Mouse (Mus musculus) 416B (cell line): ENCODE results near the gene Ebf3.

Experiments used
- DNase-seq: peaks from one replicate; pipeline ENCODE4 v3.0.0; 2011; ENCODE audit warnings: low read depth

Gene Ebf3

DNA sequence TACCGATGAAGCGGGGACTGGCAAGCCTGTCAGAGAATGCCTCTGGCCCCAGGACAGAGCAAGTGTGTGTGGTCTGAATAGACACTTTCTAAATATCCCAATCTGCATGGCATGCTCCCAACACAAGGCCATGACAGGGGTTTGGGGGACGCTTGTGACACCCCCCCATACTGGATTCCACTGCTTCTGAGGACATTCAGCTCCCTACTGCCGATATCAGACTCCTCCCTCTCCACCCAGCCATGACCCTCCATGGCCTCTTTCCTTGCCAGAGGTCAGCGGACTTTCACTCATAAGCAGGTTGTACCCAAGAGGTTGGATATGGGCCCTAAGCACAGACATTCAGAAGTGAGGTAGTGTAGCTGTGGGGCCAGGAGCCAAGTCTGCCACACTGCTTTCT is 36.5 kb downstream of the Ebf3 start:
- no peak for DNase-seq

DNA sequence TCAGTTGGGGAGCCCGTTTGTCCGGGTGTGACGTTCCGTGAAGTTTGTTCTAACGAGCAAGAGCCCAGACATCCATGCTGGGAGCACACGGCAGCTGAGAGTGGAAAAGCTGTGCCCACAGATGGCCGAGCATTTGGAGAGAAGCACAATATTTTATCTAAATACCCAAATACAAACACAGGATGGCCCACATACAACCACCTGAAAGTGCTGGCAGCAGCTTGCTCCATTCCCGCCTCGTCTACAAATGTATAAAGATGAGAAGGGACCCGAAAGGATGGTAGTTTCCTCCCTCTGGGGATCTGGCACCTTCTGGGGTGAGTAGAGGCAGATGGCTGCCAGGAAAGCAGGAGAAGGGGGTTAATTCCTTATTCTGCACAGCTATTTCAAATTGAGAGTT is 42.0 kb downstream of the Ebf3 start:
- DNase-seq = no peak

DNA sequence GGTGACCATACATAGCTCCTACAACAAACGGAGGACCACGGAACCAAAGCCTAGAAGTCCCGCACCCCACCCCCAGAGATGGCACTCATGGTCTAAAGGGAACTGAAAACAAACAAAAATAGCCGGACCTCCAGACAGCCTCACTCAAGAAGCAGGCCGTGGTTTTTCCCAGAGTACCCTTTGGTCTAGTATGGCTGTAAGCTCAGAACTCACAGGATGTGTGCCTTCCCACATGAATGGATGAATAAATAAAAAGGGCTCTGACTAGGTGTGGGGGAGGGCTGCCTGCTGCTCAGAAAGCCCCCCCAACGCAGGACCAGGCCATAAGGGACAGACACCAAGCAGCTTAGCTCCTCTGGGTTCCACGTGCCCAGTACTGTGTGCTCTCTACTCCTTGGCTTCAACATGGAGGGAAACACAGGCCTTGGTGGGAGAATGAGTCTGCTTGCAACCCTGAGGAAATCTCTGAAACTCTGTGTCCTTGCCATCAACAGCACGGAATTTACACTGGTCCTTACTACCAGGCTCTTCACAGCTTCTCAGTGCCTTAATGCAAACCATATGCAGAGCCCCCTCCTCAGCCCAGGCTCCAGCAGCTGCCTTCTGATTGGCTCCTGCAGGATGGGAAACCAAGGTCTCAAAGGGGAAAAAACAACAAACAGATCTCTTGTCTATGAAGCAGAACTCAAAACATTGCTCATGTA is 45.6 kb downstream of the Ebf3 start:
- DNase-seq = no peak

DNA sequence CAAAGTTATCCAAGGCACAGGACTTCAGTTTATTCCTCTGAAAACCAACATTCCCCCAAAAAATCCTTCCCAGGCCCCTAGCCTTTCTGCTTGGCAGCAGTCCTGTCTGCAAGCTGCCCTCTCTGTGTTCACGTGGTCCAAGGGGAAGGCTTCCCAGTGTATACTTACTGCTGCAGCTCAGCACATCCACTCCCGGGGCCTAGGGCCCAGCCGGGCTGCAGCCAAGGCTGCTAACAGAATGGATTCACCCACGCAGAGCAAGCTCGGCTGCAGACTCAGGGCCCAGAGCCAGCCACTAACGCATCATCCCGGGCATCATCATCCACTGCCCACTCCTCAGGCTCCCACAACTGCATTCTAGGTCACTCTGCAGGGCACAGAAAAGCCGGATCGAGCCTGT is 46.8 kb downstream of the Ebf3 start:
- no peak for DNase-seq

DNA sequence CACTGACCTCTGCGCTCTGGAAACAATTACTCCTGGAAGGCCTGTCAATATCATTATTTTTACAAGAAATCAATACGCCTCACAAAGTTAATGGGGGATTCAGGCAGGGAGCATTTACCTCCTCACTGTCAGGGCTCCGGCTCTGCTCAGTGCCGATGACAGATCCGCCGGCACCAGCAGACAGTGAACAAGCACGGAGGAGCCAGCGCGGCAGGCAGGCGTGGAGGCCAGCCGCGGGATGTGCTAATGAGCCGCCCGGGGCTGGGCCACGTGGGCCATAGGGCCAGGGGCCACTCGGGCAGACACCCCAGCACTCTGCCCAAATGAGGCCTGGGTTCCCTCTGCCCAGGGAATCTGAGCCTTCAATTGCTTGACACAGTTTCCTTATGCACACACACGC is 47.7 kb downstream of the Ebf3 start:
- DNase-seq = no peak

DNA sequence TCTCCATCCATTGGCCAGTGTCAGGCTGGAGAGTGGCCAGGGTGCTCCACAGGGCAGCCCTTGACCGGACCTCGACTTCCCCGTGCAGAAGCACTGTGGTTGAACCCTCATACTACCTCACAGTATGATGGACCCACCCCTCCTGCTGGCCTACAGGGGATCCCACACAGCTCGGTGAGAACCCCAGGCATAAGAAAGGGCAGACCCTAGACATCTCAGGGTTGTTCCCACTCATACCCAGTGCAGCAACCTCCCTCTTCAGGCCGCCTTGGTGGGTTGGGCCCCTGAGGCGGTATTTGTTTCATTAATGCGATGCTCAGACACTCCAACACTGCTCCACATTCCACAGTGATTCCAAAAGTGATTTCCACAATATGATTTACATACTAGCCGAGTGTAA is 51.9 kb downstream of the Ebf3 start:
- DNase-seq = no peak

DNA sequence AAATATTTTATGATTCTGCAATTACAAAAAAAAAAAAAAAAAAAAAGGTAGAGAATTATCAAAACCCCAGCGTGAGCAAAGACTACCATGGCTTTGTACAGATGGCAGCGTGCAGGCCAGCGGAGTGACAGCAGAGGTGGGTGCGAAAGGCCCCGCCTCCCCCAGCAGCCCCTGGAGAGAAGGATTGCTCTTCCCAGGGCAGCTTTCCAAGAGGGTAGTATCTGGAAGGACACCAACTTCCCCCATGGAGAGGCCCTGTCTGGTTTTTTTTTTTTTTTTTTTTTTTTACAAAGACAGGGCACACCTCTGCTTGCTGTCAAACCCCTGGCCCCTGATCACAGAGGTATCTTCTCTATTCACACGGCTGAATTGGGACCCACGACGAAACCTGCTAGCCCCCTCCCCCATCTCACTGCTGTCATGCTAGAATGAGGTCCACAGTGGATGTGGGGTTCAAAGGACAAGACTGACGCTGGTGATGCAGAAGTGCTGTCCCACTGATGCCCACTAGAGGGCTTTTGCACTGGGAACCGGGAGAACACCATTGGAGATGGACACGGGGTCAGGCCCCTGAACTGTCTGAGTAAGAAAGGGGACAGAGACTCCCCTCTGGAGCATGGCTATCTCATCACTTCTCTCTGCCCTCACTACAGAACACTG is 67.9 kb downstream of the Ebf3 start:
- DNase-seq = no peak

DNA sequence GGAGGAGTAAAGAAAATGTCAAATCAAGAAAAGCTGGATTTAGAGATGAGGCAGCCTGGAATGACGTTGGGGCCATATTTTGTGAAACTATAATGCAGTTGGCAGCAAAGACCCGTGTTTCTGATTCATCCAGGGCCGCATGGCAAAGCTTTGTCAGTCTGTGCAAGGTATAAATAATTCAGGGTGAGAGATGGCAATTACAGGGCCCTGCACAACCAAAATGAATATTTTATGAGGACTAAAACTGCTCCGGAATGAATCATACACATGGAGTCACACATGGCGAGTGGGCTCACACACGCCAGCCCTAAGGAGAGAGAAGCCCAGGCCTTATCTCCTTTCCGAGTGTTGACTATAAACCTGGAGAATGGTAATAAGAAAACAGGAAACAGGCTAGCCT is 69.4 kb downstream of the Ebf3 start:
- no peak for DNase-seq

DNA sequence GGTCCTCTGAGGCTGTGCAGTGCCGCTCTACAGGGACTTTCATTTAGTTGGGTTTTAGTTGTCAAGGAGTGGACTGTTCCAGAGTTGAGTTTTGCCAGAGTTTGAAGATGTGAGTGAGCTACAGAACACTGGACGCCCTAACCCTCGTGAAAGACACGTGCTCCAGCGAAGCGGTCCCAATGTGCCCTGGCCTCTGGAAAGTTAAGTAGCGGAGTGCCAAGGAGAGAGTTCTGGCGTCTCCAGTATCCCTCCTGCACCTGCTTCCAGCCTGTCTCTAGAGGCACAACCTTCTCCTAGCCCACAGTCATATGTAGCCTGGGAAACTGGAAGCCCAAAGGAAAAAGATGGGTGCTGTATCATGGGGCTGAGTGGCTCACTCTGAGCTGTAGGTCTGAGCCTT is 73.8 kb downstream of the Ebf3 start:
- no peak for DNase-seq

DNA sequence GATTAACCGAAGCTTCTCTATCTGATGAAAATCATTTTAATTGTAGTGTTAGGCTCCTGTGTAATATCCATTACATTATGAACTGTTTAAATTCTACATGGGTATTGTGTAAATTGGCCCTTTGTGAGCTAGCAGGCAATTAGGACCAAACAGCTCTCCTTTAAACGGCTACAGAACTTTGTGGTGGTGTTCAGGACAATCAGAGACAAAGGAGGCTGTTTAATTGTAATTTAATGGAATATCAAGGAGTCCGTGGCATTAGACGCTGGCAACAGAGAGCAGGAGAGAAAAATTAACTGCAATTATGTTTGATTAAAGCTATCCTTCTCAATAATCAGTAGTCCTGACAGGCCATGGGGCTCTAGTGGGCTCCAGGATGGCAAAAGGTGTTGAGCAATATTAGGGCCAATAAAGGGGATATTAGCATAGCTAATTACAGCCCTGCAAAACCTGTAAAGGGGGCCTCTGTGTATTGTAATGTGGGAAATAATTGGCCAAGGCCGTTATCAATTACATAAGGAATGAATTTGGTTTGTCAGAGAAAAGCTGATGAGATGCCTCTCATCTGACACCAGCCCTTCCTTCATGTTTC is 74.6 kb downstream of the Ebf3 start:
- no peak for DNase-seq

DNA sequence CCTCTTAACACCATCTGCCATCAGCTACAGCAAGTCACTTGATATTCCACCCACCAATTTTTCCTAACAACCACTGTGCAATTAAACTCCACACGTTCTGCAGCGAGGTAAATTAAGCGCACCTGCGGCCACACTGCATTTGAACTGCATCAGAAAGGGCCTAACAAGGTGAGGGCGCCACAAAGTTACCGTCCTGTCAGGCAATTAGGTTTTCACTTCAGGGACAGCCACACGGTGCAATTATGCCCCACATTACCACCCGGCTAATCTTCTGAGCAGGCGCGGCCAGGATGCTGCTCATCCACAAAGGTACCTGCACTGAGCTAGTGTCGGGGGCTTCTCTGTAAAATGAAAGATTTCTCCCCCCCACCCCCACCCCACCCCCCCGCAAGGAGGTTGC is 76.8 kb downstream of the Ebf3 start:
- DNase-seq = no peak

DNA sequence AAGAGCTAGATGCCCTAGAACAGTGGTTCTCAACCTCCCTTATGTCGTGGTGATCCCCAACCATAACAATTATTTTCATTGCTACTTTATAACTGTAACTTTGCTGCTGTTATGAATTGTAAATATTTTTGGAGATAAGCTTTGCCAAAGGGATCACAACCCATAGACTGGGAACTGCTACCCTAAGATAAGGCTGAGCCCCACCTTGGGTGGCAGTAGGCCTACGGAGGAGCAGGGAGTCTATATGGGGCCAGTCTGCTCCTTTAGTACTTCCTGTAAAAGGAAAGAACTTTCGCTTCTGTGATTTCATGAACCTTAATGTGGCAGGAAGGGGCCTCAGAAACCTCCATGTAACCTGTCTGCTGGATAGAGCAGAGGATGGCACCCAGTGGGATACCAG is 90.4 kb downstream of the Ebf3 start:
- DNase-seq = no peak

DNA sequence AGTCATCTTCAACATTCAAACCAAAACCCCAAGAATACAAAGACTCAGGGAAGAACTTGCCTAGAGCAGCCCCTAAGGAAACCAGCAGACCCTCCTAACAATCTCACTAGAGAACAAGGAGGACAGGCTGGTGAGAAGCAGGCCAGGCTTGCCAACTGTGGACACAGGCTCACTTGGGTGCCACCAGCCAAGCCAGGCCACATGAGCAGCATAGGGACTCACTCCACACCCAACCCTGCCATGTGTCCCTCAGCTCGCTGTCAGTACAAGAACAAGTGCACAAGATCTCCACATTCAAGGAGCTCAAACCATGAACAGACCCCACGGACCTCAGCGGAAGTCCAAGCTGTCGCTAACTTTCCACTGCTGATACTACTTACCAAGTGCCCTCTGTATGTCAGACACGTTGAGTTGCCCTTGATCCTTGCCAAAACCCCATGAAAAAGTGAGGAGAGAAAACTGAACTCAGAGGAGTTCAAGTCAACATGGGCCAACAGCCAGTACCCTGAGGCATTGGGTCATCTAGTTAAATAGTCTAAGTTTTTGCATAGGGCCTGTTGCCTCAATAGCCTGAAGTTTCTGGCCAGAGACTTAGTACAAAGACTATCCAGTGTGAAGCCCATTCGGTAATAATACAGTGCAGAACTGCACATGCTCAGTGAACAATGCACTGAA is 91.3 kb downstream of the Ebf3 start:
- DNase-seq = no peak

DNA sequence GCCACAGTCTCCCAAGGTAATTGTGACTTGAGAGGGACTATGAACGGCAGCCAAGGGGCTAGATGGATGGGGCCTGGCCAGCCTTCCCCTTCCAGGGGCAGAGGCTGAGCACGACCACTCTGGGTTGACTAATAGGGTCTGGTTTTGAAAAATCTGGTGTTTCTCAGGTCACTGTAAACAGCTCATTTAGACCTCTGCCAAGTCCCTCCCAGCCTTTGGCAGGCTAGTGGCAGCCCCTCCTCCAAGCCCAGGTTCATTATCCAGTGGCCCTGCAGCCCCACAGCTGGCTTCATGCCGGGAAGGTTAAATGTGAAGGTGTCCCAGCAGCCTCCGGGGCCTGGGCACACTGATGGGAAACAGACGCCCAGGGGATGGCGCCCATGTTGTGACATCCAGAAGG is 92.6 kb downstream of the Ebf3 start:
- DNase-seq = no peak

DNA sequence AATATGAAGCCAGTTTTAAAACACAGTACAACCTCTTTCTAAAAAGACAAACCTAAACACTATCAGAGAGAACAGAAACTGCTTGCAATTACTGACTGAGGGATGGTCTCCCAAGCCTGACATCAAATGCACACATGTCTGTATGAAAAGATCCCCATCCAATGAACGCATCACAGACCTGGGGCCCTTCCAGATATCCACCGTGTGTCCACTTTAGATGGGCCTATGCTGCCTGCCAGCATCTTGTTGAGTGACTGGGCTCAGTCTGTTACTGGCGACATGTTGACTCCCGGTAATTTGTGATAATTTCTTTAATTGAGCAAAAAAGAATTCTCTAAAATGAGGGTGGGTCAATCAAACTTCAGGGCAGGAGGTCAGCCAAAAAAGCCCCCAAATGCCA is 93.8 kb downstream of the Ebf3 start:
- DNase-seq = no peak

DNA sequence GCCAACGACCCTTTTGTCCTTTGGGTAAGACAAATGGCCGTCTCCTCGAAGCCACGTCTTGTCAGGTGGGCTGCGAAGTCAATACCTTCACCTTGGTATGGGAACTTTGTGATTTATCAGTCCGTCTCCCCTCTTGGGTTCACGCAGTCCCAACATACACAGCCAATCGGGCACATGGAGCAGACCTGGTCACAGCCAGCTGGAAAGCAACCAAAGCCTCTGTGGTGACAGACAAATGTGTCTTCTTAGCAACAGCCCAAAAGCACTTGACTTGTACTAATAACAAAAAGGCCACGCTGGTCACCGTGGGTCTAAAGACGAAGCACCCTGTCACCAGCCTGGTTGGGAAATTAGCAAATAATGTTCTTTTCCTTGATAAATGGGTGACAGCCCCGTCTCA is 95.5 kb downstream of the Ebf3 start:
- no peak for DNase-seq

DNA sequence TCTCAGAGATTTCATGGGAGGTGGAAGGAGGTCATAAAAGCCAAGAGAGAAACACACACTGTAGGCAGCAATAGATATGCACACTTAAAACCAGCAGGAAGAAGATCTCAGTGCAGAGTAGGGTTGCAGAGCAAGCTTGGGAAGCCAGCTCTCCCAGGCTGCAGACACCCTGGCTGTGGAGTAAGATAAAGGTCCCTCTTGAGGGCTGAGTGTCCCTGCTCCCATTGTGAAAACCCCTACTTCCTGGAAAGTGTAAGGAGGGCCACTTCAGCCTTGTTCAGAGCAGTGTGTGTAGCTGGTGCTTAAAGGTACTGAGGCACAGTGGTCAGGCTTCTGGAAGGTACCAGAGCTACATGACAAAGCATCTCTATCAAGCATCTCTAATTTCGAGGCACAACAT is 100.8 kb downstream of the Ebf3 start:
- no peak for DNase-seq

DNA sequence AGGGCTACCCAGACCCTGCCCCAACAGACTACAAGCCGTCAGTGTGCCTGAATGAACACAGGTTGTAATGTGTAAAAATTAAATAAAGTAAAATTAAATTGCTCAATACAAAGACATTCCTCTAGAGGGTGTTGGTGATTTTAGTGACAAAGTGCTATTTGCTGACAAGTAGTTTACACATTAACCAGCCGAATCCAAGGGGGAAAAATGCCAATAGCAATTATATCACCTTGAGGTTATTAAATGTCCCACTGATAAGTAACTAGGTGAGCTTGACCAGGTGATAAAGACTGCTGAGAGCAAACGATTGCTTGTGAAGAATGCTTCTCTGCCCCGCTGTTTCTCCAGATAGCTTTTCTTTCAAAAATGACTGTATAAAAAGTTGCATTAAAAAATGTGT is 102.9 kb downstream of the Ebf3 start:
- DNase-seq = no peak

DNA sequence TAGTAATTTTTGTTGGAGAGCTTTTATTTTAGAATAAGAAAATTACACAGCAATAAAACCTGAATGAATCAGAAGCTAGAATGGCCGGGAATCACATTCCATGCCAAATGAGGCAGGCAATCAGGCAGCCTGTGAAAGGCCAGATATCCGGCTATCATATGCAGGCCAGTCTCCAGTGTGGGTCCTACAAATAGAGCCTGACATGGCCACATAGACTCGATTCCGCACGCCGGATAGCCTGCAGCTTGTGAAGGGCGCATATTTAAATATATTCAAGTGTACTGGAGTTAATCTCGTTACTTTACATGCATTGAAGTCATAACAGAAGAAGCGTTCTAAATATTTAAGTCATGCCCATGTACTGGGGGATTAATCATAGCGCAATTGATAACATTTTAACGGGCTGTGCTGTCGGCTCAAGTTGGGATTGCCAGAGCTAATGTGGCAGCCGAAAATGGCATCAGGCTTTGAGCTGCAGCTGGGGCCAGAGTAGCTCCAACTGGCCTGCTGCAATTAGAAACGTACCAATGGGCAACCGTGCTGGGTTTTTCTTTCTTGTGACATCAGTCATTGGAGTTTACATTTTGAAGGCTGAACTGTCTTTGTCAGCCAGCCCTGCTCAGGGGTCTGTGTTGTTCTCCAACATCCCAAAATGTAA is 104.4 kb downstream of the Ebf3 start:
- DNase-seq = no peak

DNA sequence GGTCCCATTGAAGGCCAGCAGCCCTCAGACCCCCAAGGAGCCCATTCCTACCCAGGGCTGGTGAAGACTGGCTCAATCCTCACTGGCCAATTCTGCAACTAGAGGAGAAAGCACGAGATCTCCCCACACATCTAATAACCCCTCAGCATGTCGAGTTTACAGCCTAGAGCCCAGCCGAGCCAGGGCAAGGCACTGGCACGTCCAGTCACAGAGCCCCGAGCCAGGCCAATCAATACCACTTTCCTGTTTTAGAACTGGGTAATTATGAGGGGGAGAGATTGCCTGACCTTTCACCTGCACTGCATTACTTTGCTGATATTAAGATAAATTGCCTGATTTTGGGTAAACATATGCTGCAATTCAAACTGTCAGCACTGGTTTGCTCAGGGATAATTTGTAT is 105.7 kb downstream of the Ebf3 start:
- DNase-seq = no peak

DNA sequence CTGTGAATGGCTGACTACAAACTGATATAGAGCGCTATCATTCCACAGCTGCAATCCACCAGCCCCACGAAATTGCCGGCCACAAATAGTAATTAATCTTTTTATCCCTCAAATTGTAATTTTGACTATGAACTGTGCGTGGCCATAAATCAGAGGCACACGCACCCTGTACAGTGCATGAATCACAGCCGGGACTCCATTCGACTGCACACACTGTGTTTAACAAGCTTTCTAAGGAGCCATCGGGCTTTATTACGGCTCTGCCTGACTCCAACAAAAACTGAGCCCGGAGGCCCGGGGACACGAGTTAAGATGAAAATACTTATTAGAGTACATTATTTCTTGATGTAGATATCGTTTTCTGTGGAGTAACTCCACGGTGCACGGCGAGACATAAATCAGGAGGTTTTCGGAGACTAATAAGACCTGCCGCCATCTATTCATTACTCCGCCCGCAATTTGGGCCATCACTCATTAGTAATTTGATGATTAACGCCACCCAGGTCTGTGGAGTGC is 107.4 kb downstream of the Ebf3 start:
- no peak for DNase-seq

DNA sequence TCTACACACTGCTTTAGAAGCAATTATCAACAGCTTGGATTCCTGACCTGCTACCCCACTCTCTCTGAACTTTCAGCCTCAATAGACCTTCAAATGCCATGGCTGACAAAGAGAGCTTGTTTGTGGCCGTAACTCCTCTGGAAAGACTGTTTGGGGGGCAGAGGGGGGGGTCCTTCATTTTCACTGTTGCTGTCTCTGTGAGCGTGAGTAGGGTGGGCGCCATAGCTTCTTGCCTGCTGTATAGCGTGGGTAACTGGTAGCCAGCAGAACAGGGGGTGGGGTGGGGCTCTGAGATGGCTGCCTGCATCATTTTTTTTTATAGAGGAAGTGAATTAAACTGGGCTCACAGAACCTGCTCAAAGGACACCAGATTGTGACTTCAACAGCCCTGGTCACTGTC is 114.7 kb downstream of the Ebf3 start:
- no peak for DNase-seq

DNA sequence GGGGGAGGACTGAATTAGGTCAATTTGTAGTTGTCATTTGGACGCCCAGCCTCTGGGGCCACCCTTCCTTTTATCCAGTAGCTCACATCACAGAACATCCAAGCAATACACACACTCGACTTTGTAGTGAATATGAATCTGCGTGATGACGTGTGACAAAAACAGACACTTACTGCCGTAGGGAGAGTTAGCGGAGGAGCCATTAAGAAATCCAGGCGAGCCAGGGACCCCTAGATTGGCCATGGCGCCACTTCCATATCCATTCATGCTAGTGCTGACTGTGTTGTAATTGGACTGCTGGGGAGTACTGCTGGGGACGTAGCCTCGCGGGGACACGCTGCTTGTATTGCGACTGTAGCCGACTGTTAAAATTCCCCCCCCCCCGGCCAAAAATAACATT is 115.3 kb downstream of the Ebf3 start:
- DNase-seq = no peak
